Mouse (Mus musculus) small intestine, adult 2 months (tissue): ENCODE measurements at regions not wholly inside any gene's neighbourhood (a gene's known extent, or its start where the extent isn't known, plus 50 kb on each side); places are given as distances from the start of the nearest gene placed in this dataset.

Experiments
- CTCF ChIP-seq: fragments of 200-500 bp; IDR thresholded peaks from 2 replicates; pipeline ENCODE4 v1.5.1; 2012; ENCODE audit warnings: low read depth, mild to moderate bottlenecking, control low read depth, inconsistent platforms, low read length, moderate library complexity, mixed read lengths; ENCODE audit not compliant: insufficient replicate concordance, insufficient read length; ENCODE audit errors: extremely low read depth
- POLR2A ChIP-seq: fragments of 200-500 bp; IDR thresholded peaks from 2 replicates; pipeline ENCODE4 v1.6.1; 2012; ENCODE audit warnings: low read depth, mild to moderate bottlenecking, control low read depth, inconsistent platforms, low read length, moderate library complexity

GRCm38 (mm10) chr14:76812155-76812875, 224.3 kb upstream of the Ccdc122 start:
- no peak for TF ChIP-seq CTCF
- no peak for TF ChIP-seq POLR2A
